Mouse (Mus musculus): ENCODE data around the gene Peak1. TPM values are rescaled to one million over a fixed set of nuclear protein-coding genes. Genes with fewer than 3 reads are reported as not detected.

Peak1 gene
- polyA plus RNA-seq, 1 experiment from 2014 or later: 19.2 TPM

- Histone ChIP-seq H3K36me3 (ENCODE audit: insufficient read depth, low read length) (no peaks in the 10 kb centered on the region), H3K27me3 (replicated peaks; ENCODE audit: insufficient read depth, low read length) (no peaks in the 10 kb centered on the region), H3K4me1 (ENCODE audit: insufficient read depth, low read depth, low read length) (no peaks in the 10 kb centered on the region; the same call in 1 of the 2 replicates), H3K27ac (ENCODE audit: low read length) (no peak overlapping the region), H3K4me3 (ENCODE audit: low read depth, low read length) (no peak overlapping the region), H3K4me2 (replicated peaks; ENCODE audit: low read depth, low read length) (no peak overlapping the region), H3K9me3 (ENCODE audit: low read length) (no peaks in the 10 kb centered on the region), H3K9ac (replicated peaks; ENCODE audit: low read depth) (no peak overlapping the region)
- TF ChIP-seq EP300 (IDR thresholded peaks at IDR 0.05): no peak
- no peak for TF ChIP-seq CTCF (IDR thresholded peaks at IDR 0.05)
- DNase-seq (ENCODE audit: low spot score): no peak
- 91% methylated on average over 5 of the region's 5 CpGs for WGBS
- ATAC-seq: no peak
Measured at GRCm38 (mm10) chr9:56154572-56154971, 263.3 kb downstream of the Peak1 start.

GRCm38 (mm10) chr9:56152482-56153007 is 265.3 kb downstream of the Peak1 start:
- no peaks in the 10 kb centered on the region for H3K27me3 ChIP-seq (replicated peaks; ENCODE audit: insufficient read depth, low read length)
- H3K27ac ChIP-seq (ENCODE audit: low read length): peak overlapping the region; percentile 55
- no peak for DNase-seq (ENCODE audit: low spot score)
- no peak for ATAC-seq
- H3K9me3 ChIP-seq (ENCODE audit: low read length): no peaks in the 10 kb centered on the region
- TF ChIP-seq CTCF (IDR thresholded peaks at IDR 0.05) (no peak), EP300 (IDR thresholded peaks at IDR 0.05) (no peak)
- WGBS: 55% methylated on average over 4 of the region's 4 CpGs
- no peak overlapping the region for H3K4me3 ChIP-seq (ENCODE audit: low read depth, low read length)
- H3K4me1 ChIP-seq (ENCODE audit: insufficient read depth, low read depth, low read length): no peaks in the 10 kb centered on the region; the same call in 1 of the 2 replicates
- H3K9ac ChIP-seq (replicated peaks; ENCODE audit: low read depth): no peak overlapping the region
- H3K4me2 ChIP-seq (replicated peaks; ENCODE audit: low read depth, low read length): no peak overlapping the region
- H3K36me3 ChIP-seq (ENCODE audit: insufficient read depth, low read length): no peaks in the 10 kb centered on the region

GRCm38 (mm10) chr9:56151745-56152481 is 266.0 kb downstream of the Peak1 start:
- Histone ChIP-seq H3K27me3 (replicated peaks; ENCODE audit: insufficient read depth, low read length) (no peaks in the 10 kb centered on the region), H3K9me3 (ENCODE audit: low read length) (no peaks in the 10 kb centered on the region), H3K4me2 (replicated peaks; ENCODE audit: low read depth, low read length) (no peak overlapping the region), H3K36me3 (ENCODE audit: insufficient read depth, low read length) (no peaks in the 10 kb centered on the region), H3K4me3 (ENCODE audit: low read depth, low read length) (no peak overlapping the region), H3K9ac (replicated peaks; ENCODE audit: low read depth) (no peak overlapping the region), H3K4me1 (ENCODE audit: insufficient read depth, low read depth, low read length) (no peaks in the 10 kb centered on the region; the same call in 1 of the 2 replicates), H3K27ac (ENCODE audit: low read length) (peak overlapping the region; percentile 17; the same call in 1 of the 2 replicates)
- peak; percentile 60 for DNase-seq (ENCODE audit: low spot score)
- TF ChIP-seq CTCF (IDR thresholded peaks at IDR 0.05) (no peak), EP300 (IDR thresholded peaks at IDR 0.05) (no peak)
- ATAC-seq: peak; percentile 58
- 34% methylated on average over 7 of the region's 7 CpGs for WGBS

Small RNA genes within 50 kb of the gene (microRNA-seq; reads per million reads assigned to microRNA genes)
- gene Gm24270: not detected

Other genes with a start within 250 kb of the Peak1 start
- 22.2 and 25.6 TPM in 2 replicates for gene Hmg20a, start 542 bp upstream of the Peak1 start, polyA plus RNA-seq (2015; fragmentation: Nextera tagmentation; extraction: Ambion mirVana)

Measured in lung, postnatal 0 days (tissue).